Mouse (Mus musculus): ENCODE measurements at regions not wholly inside any gene's neighbourhood (a gene's known extent, or its start where the extent isn't known, plus 50 kb on each side); places are given as distances from the start of the nearest gene placed in this dataset.

- DNase-seq (ENCODE audit: low spot score), result no peak
- no peaks in the 10 kb centered on the region for H3K4me1 ChIP-seq (ENCODE audit: insufficient read depth, low read depth, low read length)
- no peak for TF ChIP-seq GATA2 (IDR thresholded peaks at IDR 0.05; ENCODE audit: borderline replicate concordance, low read depth, low read length)
- no peak for TF ChIP-seq TAL1 (conservative IDR thresholded peaks at IDR 0.05; ENCODE audit: low read depth, low read length)
- TF ChIP-seq GATA1 (IDR thresholded peaks at IDR 0.05; ENCODE audit: borderline replicate concordance, low read length), result no peak
- no peak for TF ChIP-seq POLR2AphosphoS5 (IDR thresholded peaks at IDR 0.05; ENCODE audit: insufficient replicate concordance, low read depth, low read length)
- TF ChIP-seq CTCF (IDR thresholded peaks at IDR 0.05; ENCODE audit: low read depth, low read length), result no peak
- H3K4me3 ChIP-seq (ENCODE audit: low read depth, low read length), result no peak overlapping the region
- no peaks in the 10 kb centered on the region for H3K27me3 ChIP-seq (ENCODE audit: insufficient read depth, low read length)
- peaks cover 8% of the 10 kb centered on the region for H3K9me3 ChIP-seq (replicated peaks)
- no peaks in the 10 kb centered on the region for H3K36me3 ChIP-seq (replicated peaks)
- ATAC-seq (ENCODE audit: extremely low read depth, insufficient number of reproducible peaks, low FRiP score, poor library complexity, severe bottlenecking), result no peak
Observed at GRCm38 (mm10) chr9:91228525-91228924, 133.7 kb upstream of the Zic4 start.

- DNase-seq (ENCODE audit: low spot score) (no peak), ATAC-seq (ENCODE audit: extremely low read depth, insufficient number of reproducible peaks, low FRiP score, poor library complexity, severe bottlenecking) (no peak)
- Histone ChIP-seq H3K36me3 (replicated peaks) (no peaks in the 10 kb centered on the region), H3K4me1 (ENCODE audit: insufficient read depth, low read depth, low read length) (no peaks in the 10 kb centered on the region), H3K4me3 (ENCODE audit: low read depth, low read length) (no peak overlapping the region), H3K27me3 (ENCODE audit: insufficient read depth, low read length) (no peaks in the 10 kb centered on the region), H3K9me3 (replicated peaks) (peaks cover under 1% of the 10 kb centered on the region; the same call in 1 of the 2 replicates)
- TF ChIP-seq POLR2AphosphoS5 (IDR thresholded peaks at IDR 0.05; ENCODE audit: insufficient replicate concordance, low read depth, low read length), result no peak
- TF ChIP-seq GATA1 (IDR thresholded peaks at IDR 0.05; ENCODE audit: borderline replicate concordance, low read length), result no peak
- TF ChIP-seq TAL1 (conservative IDR thresholded peaks at IDR 0.05; ENCODE audit: low read depth, low read length), result no peak
- no peak for TF ChIP-seq GATA2 (IDR thresholded peaks at IDR 0.05; ENCODE audit: borderline replicate concordance, low read depth, low read length)
- TF ChIP-seq CTCF (IDR thresholded peaks at IDR 0.05; ENCODE audit: low read depth, low read length), result no peak
Observed at GRCm38 (mm10) chr9:91253886-91254285, 108.3 kb upstream of the Zic4 start.

- Histone ChIP-seq H3K9me3 (replicated peaks) (peaks cover 6% of the 10 kb centered on the region; the same call in 1 of the 2 replicates), H3K36me3 (replicated peaks) (no peaks in the 10 kb centered on the region), H3K4me3 (ENCODE audit: low read depth, low read length) (no peak overlapping the region), H3K27me3 (ENCODE audit: insufficient read depth, low read length) (no peaks in the 10 kb centered on the region), H3K4me1 (ENCODE audit: insufficient read depth, low read depth, low read length) (no peaks in the 10 kb centered on the region)
- TF ChIP-seq TAL1 (conservative IDR thresholded peaks at IDR 0.05; ENCODE audit: low read depth, low read length) (no peak), POLR2AphosphoS5 (IDR thresholded peaks at IDR 0.05; ENCODE audit: insufficient replicate concordance, low read depth, low read length) (no peak), CTCF (IDR thresholded peaks at IDR 0.05; ENCODE audit: low read depth, low read length) (no peak), GATA1 (IDR thresholded peaks at IDR 0.05; ENCODE audit: borderline replicate concordance, low read length) (no peak), GATA2 (IDR thresholded peaks at IDR 0.05; ENCODE audit: borderline replicate concordance, low read depth, low read length) (no peak)
- ATAC-seq (ENCODE audit: extremely low read depth, insufficient number of reproducible peaks, low FRiP score, poor library complexity, severe bottlenecking) (0 out of 2 replicates have a peak, but pooled peaks have one; percentile 4), DNase-seq (ENCODE audit: low spot score) (no peak)
Observed at GRCm38 (mm10) chr9:91291340-91291739, 70.9 kb upstream of the Zic4 start.
